In the genomic region with DNA sequence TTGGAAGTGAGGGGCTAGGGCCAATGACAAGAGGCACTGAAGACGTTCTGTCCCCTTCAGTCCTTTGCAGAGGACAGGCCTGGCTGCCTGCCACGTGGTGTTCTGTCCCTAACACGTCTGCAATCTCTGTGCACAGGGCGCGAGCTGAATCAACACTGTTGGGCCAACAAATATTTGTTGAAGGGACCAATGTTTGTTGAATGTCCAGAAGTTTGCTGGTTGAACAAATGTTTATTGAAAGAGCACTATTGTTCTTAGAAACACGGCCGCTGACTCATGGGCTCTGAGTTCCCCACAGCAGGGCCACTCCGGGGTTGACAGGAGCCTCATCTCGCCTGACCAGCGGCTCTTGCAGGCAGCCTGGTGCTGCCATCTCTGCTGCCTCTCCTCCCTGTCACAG, we compare ENCODE assay signal across 13 mouse cellular contexts.
A peak's percentile ranks its signal among the peaks of the same experiment; 100 is the strongest.
DNase-seq lines count a peak whose midpoint lies in the region; ATAC-seq and TF ChIP-seq lines count a peak whose summit lies in the region.
"Had no signal": no experiment of that assay in that cellular context is flagged by ENCODE, and none has a peak within 500 bp of the region (broad histone marks: within the 10 kb centered on the region; RNA-seq: fewer than 3 reads in every experiment).

No protein-coding gene starts in this region.

- TF ChIP-seq EP300 in liver, embryonic 14.5 days (IDR thresholded peaks at IDR 0.05; ENCODE audit: low read depth) = no peak

- peak; percentile 42 for DNase-seq in 3134 (ENCODE audit: extremely low read depth, insufficient read length, low spot score)
- DNase-seq in liver, embryonic 14.5 days (ENCODE audit: low read depth in 3 of 3, low spot score in 3 of 3) = peak in 2 of 3 experiments; percentile 10 to 11
- peak; percentile 65 for DNase-seq in lung, postnatal 36 days
- no peak for DNase-seq in frontal cortex, postnatal 36 days (ENCODE audit: low spot score in 2 of 2)
- no peak for DNase-seq in gastrocnemius, postnatal 4 days (ENCODE audit: low spot score in 2 of 2)
- DNase-seq in cerebellum, adult 11-12 months = no peak
- DNase-seq: cerebellum, postnatal 36 days had no signal

- WGBS in intestine, embryonic 15.5 days = 40% methylated on average over 10 of the region's 10 CpGs
- WGBS in intestine, postnatal 0 days = 32% methylated on average over 10 of the region's 10 CpGs
- 45% methylated on average over 10 of the region's 10 CpGs for WGBS in liver, embryonic 14.5 days (ENCODE audit: insufficient replicate concordance)

- no peaks in the 10 kb centered on the region for H3K36me3 ChIP-seq in intestine, embryonic 15.5 days
- no peaks in the 10 kb centered on the region for H3K36me3 ChIP-seq in intestine, postnatal 0 days (ENCODE audit: control insufficient read depth, insufficient read depth)
- no peaks in the 10 kb centered on the region for H3K36me3 ChIP-seq in liver, embryonic 14.5 days (replicated peaks; ENCODE audit: control insufficient read depth, insufficient read depth, low read depth)
- H3K36me3 ChIP-seq: heart, embryonic 13.5 days; hindbrain, embryonic 15.5 days; kidney, embryonic 15.5 days had no signal

- peaks cover 11% of the 10 kb centered on the region for H3K4me1 ChIP-seq in intestine, embryonic 15.5 days (replicated peaks)
- H3K4me1 ChIP-seq in intestine, postnatal 0 days (replicated peaks; ENCODE audit: control insufficient read depth, insufficient read depth, low read length) = 0 out of 2 replicates have a peak, but pooled peaks cover 5% of the 10 kb centered on the region
- H3K4me1 ChIP-seq in liver, embryonic 14.5 days (replicated peaks; ENCODE audit: control insufficient read depth in 2 of 2, insufficient read depth in 2 of 2, low read length in 1 of 2) = peaks cover 0 to 2% of the 10 kb centered on the region in 2 experiments; a peak in 2 of 4 replicates

- H3K9ac ChIP-seq in intestine, embryonic 15.5 days = no peak overlapping the region
- H3K9ac ChIP-seq in intestine, postnatal 0 days (ENCODE audit: low read depth, low read length) = no peak overlapping the region
- H3K9ac ChIP-seq in liver, embryonic 14.5 days (replicated peaks) = no peak overlapping the region
- H3K9ac ChIP-seq: heart, embryonic 13.5 days; hindbrain, embryonic 15.5 days; kidney, embryonic 15.5 days had no signal

- no peaks in the 10 kb centered on the region for H3K9me3 ChIP-seq in intestine, embryonic 15.5 days
- H3K9me3 ChIP-seq in intestine, postnatal 0 days (ENCODE audit: control insufficient read depth) = no peaks in the 10 kb centered on the region
- H3K9me3 ChIP-seq in liver, embryonic 14.5 days (ENCODE audit: control insufficient read depth, low read length) = no peaks in the 10 kb centered on the region
- H3K9me3 ChIP-seq: heart, embryonic 13.5 days; hindbrain, embryonic 15.5 days; kidney, embryonic 15.5 days had no signal

- TF ChIP-seq CTCF in intestine, postnatal 0 days (IDR thresholded peaks at IDR 0.05; ENCODE audit: low read depth) = no peak
- TF ChIP-seq CTCF in liver, embryonic 14.5 days (IDR thresholded peaks at IDR 0.05; ENCODE audit: low read depth) = no peak

- no peak overlapping the region for H3K27ac ChIP-seq in intestine, embryonic 15.5 days
- no peak overlapping the region for H3K27ac ChIP-seq in intestine, postnatal 0 days (ENCODE audit: low read depth, low read length)
- no peak overlapping the region for H3K27ac ChIP-seq in liver, embryonic 14.5 days
- H3K27ac ChIP-seq: heart, embryonic 13.5 days; hindbrain, embryonic 15.5 days; kidney, embryonic 15.5 days had no signal

- ATAC-seq in intestine, embryonic 15.5 days = 0 out of 2 replicates have a peak, but pooled peaks have one; percentile 57
- ATAC-seq in intestine, postnatal 0 days = no peak
- no peak for ATAC-seq in liver, embryonic 14.5 days (ENCODE audit: insufficient read depth)
- ATAC-seq: CD4-positive, CD25-positive, alpha-beta regulatory T cell, adult 4 months had no signal

- no peaks in the 10 kb centered on the region for H3K27me3 ChIP-seq in intestine, embryonic 15.5 days (replicated peaks)
- no peaks in the 10 kb centered on the region; the same call in 1 of the 2 replicates for H3K27me3 ChIP-seq in intestine, postnatal 0 days (replicated peaks; ENCODE audit: control insufficient read depth, insufficient read depth, low read length)
- H3K27me3 ChIP-seq in liver, embryonic 14.5 days (ENCODE audit: control insufficient read depth, insufficient read depth, low read length) = peaks cover 25% of the 10 kb centered on the region
- H3K27me3 ChIP-seq: hindbrain, embryonic 15.5 days had no signal

- no peak overlapping the region for H3K4me2 ChIP-seq in intestine, embryonic 15.5 days (replicated peaks)
- H3K4me2 ChIP-seq in intestine, postnatal 0 days (replicated peaks; ENCODE audit: low read depth) = no peak overlapping the region
- H3K4me2 ChIP-seq in liver, embryonic 14.5 days (ENCODE audit: low read depth) = no peak overlapping the region
- H3K4me2 ChIP-seq: heart, embryonic 13.5 days; hindbrain, embryonic 15.5 days; kidney, embryonic 15.5 days had no signal

- H3K4me3 ChIP-seq in intestine, embryonic 15.5 days (replicated peaks) = no peak overlapping the region
- no peak overlapping the region for H3K4me3 ChIP-seq in intestine, postnatal 0 days (ENCODE audit: low read depth, low read length)
- no peak overlapping the region for H3K4me3 ChIP-seq in liver, embryonic 14.5 days (ENCODE audit: insufficient read depth in 1 of 2, low read depth in 2 of 2, low read length in 2 of 2)
- H3K4me3 ChIP-seq: heart, embryonic 13.5 days; hindbrain, embryonic 15.5 days; kidney, embryonic 15.5 days had no signal

Comparison
In these comparisons a context has a peak if more than half of its experiments do, and no peak if none do; other contexts are left out.
1. DNase-seq: peak in 3134 (single experiment), liver, embryonic 14.5 days (2 of 3) and lung, postnatal 36 days (single experiment); none in frontal cortex, postnatal 36 days (0 of 2), gastrocnemius, postnatal 4 days (0 of 2) and cerebellum, adult 11-12 months (single experiment).